Mouse (Mus musculus) testis, adult 2 months (tissue): Measurements from ENCODE around the gene Mlh3. TPM values are rescaled to one million over a fixed set of nuclear protein-coding genes. Genes with fewer than 3 reads are reported as not detected.
A peak's percentile ranks its signal among the peaks of the same experiment; 100 is the strongest.

Experiments
- H3K27ac ChIP-seq: fragments of 200-500 bp; 2 replicates; pipeline ENCODE4 v1.5.1; 2012; ENCODE audit warnings: low read depth, low read length; ENCODE audit not compliant: control insufficient read depth, insufficient read depth
- H3K27me3 ChIP-seq: fragments of 200-500 bp; 2 replicates; pipeline ENCODE4 v1.6.1; 2012; ENCODE audit warnings: mild to moderate bottlenecking, low read length, moderate library complexity; ENCODE audit not compliant: control insufficient read depth, insufficient read depth
- H3K36me3 ChIP-seq: fragments of 200-500 bp; 2 replicates; pipeline ENCODE4 v1.6.1; 2012; ENCODE audit warnings: mild to moderate bottlenecking, low read length; ENCODE audit not compliant: control insufficient read depth, insufficient read depth
- H3K4me1 ChIP-seq: fragments of 200-500 bp; 2 replicates; pipeline ENCODE4 v1.6.1; 2012; ENCODE audit warnings: low read length; ENCODE audit not compliant: control insufficient read depth, insufficient read depth
- H3K4me3 ChIP-seq: fragments of 200-500 bp; 2 replicates; pipeline ENCODE4 v1.5.1; 2012; ENCODE audit warnings: low read depth, mild to moderate bottlenecking, low read length, moderate library complexity, mixed read lengths; ENCODE audit not compliant: control insufficient read depth
- CTCF ChIP-seq: fragments of 200-500 bp; IDR thresholded peaks from 2 replicates; pipeline ENCODE4 v1.5.1; 2012; ENCODE audit warnings: low read depth, mild to moderate bottlenecking, inconsistent platforms, low read length, moderate library complexity; ENCODE audit not compliant: control insufficient read depth, insufficient read depth, insufficient replicate concordance
- POLR2A ChIP-seq: fragments of 200-500 bp; IDR thresholded peaks from 2 replicates; pipeline ENCODE4 v1.6.1; 2012; ENCODE audit warnings: low read depth, mild to moderate bottlenecking, inconsistent platforms, low read length, moderate library complexity; ENCODE audit not compliant: control insufficient read depth
- polyA plus RNA-seq: library from polyadenylated mRNA; depleted of rRNA; stranded (reverse); fragments of >200 nt; gene quantifications from 2 replicates; pipeline ENCODE4 v1.2.3, GENCODE M21; 2012; rRNA removed

Gene Mlh3
- 11.1 and 13.1 TPM in 2 replicates for polyA plus RNA-seq

DNA sequence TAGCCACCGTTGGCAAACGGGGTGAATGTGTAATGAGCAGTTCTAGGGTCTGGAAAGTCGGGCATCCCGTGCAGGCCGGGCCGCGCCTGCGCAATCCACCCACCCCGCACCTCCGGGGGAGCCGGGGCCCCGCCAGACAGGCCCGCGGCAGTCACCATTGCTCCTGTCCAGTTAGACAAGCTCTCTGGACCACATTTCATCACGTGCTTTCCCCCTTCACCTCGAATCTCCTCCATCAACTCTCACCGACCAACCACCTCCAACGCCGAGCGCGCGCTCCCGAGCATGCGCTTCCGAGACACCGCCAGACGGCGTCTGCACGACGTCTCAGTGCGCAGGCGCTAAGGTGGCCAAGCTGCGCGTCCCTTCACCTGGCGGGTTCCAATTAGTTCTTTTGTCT, at the start of gene Mlh3:
Gene Mlh3 (minus strand): TSS at position 281 of the 400 bp plus-strand sequence.
- no peaks in the 10 kb centered on the region for H3K36me3 ChIP-seq
- peak within 1 kb of the TSS; percentile 99 for H3K27ac ChIP-seq
- TF ChIP-seq POLR2A (peak; percentile 87), CTCF (peak; percentile 7; the same call in 1 of the 2 replicates)
- no peaks in the 10 kb centered on the region for H3K27me3 ChIP-seq
- peak within 1 kb of the TSS; percentile 100 for H3K4me3 ChIP-seq
- H3K4me1 ChIP-seq = peaks cover 2% of the 10 kb centered on the region; the same call in 1 of the 2 replicates

DNA sequence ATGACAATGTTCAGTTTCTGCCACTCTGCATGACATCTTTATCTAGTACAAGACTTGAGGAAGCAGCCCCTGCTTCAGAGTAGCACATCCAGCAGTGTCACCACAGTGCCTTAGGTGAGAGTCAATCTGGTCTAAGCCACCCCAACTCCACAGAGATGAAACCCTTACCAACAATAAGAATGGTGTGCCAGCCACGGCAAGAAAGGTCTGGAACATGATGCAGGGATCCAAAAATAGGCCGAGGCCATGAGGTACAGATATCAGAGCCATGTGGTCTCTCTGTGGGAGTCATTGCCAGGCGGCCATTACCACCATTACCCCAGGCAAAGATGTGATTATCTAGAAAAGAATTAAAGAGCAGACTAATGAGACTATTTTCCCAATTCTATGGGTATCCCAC, 38.3 kb upstream of the Mlh3 start:
- Histone ChIP-seq H3K27ac (no peak overlapping the region), H3K27me3 (no peaks in the 10 kb centered on the region), H3K4me1 (no peaks in the 10 kb centered on the region), H3K4me3 (no peak overlapping the region), H3K36me3 (peaks cover 3% of the 10 kb centered on the region)
- TF ChIP-seq CTCF (no peak), POLR2A (no peak)

DNA sequence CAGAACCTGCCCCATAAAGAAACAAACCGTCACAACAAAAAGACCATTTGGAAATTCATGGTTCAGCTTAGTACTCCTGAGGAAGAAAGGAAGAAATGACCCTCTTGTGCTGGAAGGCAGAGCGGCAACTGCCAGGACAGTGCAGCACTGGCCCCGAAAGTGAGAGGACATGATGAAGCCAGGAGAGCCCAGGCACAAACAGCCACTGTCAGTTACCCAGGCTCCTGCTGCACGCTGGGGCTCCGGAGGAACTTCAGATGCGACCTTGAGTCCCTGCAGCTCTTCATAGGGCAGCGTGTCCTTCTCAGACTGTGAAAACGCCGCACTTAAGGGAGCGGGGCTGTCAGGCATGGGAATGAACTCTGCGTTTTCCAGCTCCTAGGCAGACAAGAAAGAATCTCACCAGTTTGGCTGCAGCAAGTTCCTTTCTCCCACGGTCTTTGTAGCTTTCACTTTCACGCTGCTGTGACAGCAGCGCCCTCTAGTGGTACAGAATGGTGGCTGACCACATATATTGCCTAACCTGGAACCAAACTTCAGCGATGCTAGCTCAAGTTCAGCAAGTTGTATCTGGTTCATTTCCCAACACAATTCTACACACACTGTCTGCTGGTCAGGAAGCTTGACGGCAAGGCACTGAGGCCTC, 35.0 kb upstream of the Mlh3 start:
- TF ChIP-seq POLR2A (no peak), CTCF (peak; percentile 72; the same call in 1 of the 2 replicates)
- Histone ChIP-seq H3K27me3 (no peaks in the 10 kb centered on the region), H3K4me1 (no peaks in the 10 kb centered on the region), H3K36me3 (peaks cover 3% of the 10 kb centered on the region), H3K4me3 (0 out of 2 replicates have a peak overlapping the region, but pooled peaks have one; percentile 11), H3K27ac (peak overlapping the region; percentile 44)

DNA sequence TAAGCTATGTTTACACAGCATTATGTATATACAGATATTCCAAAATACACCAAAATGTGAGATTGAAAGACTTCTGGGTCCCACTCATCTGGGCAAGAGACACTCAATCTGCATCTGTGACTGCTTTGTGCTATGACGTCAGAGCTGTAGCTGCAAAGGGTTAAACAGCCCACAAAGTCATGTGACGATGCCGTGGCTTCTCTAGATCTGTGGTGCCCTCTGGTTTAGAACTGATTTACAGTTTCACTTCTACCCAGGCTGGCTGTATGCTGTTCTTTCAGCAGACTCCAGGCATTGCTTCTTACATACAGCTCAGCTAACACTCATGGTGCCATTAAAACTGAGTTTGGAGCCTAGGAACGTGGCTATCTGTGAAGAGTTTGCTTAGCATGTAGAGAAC, 34.3 kb upstream of the Mlh3 start:
- Histone ChIP-seq H3K36me3 (peaks cover 1% of the 10 kb centered on the region), H3K4me3 (no peak overlapping the region), H3K27me3 (no peaks in the 10 kb centered on the region), H3K4me1 (no peaks in the 10 kb centered on the region), H3K27ac (no peak overlapping the region)
- TF ChIP-seq CTCF (no peak), POLR2A (no peak)

DNA sequence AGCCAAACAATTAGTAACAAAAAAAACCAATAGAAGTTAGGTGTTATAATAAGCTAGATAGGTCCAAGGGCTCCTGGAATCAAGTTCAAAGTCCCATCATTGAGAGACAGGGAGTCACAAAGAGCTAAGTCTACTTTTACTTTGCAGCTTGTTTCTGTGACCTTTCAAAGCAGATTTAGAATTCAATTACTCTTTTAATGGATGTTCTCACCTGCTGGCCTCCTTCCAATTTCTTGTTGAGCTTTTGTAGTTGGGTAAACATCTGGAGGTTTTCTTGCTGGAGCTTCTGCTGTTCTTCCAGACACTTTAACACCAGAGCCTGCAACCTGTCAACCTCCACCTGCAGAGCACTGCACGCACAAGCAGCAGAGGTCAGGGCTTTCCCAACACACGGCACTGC, 32.9 kb upstream of the Mlh3 start:
- no peaks in the 10 kb centered on the region for H3K27me3 ChIP-seq
- H3K36me3 ChIP-seq = no peaks in the 10 kb centered on the region; the same call in 1 of the 2 replicates
- TF ChIP-seq CTCF (no peak), POLR2A (no peak)
- H3K27ac ChIP-seq = no peak overlapping the region
- no peak overlapping the region for H3K4me3 ChIP-seq
- H3K4me1 ChIP-seq = no peaks in the 10 kb centered on the region

DNA sequence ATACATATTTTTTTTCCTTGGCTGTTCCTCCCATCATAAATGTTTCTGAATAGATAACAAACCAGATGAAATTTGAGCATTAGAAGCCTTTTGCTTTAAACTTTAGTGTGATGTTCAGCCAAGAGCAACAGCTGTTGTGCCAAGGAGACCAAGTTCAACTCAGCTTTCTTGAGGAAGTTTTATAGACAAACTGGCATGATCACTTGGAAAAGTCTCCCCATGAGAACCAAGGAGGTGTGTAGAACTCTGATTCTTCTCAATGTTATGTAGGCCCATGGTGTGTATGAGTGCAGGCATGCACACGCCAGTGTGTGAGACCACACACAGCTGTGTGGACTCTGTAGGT, 28.4 kb upstream of the Mlh3 start:
- no peak for TF ChIP-seq POLR2A
- TF ChIP-seq CTCF = no peak
- Histone ChIP-seq H3K36me3 (no peaks in the 10 kb centered on the region), H3K4me3 (no peak overlapping the region), H3K27me3 (no peaks in the 10 kb centered on the region), H3K4me1 (no peaks in the 10 kb centered on the region; the same call in 1 of the 2 replicates), H3K27ac (peak overlapping the region; percentile 57; the same call in 1 of the 2 replicates)

DNA sequence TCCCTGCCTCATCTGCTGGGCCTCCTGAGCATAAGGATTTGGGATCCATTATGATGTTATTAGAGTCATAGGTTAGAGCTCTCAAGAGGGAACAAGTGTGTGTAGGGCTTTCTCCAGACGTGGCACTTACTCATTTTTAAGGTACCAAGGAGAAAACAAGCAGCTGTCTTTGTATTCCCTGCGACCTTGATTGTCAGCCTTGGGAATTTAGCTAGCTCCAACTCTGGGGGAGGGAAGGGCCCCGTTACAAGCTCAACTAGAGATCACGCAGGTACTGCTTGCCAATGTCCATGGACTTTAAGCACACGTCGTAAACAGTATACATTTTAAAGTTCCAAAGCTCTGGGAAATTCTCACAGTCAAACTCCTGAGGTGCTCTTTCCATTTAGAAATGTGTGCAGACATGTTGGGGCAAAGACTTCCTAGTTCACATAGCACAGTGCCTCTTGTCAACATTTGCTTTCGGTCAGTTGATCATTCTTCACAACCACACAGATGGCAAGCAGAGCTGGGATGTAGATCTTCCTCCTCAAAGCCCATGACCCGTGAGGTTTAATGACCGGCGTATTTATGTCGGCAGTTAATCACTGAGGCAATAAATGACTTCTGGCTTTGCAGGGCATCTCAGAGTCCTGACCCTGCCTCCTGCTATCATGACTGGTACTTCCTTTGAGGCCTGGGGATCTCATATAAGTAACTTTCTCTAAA, 27.9 kb upstream of the Mlh3 start:
- Histone ChIP-seq H3K36me3 (no peaks in the 10 kb centered on the region), H3K27ac (peak overlapping the region; percentile 66), H3K4me3 (no peak overlapping the region), H3K27me3 (no peaks in the 10 kb centered on the region), H3K4me1 (no peaks in the 10 kb centered on the region; the same call in 1 of the 2 replicates)
- no peak for TF ChIP-seq POLR2A
- no peak for TF ChIP-seq CTCF
